Mouse (Mus musculus): Measurements from ENCODE around the gene Fxyd5. TPM values are rescaled to one million over a fixed set of nuclear protein-coding genes. Genes with fewer than 3 reads are reported as not detected.
A peak's percentile ranks its signal among the peaks of the same experiment; 100 is the strongest.

Fxyd5 gene
- polyA plus RNA-seq, 1 experiment from 2014 or later, result 37.3 TPM

DNA sequence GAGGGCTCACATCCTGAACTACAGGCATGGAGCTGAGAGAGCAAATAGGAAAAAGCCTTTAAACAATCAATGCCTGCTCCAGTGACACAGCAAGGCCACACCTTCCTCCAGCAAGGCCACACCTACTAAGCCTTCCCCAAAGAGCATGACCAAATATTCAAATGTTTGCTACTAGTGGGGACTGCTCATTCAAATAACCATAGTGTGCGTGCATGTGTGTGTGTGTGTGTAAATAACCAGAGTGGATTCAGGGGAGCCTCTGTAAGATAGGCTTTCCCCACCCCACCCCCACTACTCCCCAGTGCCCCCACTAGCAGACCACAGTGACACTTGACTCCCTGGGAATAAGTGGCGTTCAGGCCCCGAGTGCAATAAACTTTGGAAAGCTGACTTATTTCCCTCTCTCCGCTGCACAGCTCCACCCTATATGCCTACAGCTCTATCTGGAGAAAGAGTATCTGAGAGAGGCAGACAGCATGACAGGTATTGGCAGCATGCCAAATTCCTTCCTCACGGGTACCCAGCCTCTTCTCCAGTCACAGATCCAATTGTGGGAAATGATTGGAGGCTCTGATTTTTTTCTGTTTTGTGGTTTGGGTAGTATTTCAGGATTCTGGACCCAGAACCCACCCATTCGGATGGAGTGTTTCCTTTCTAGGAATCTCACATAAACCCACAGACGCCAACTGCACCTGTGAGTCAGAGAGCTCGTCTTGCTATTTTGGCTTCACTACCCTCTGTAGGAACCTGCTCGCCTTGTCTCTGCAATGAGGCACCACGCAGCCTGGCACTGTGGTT is 25.0 kb downstream of the Fxyd5 start:
- Histone ChIP-seq H3K4me1 (replicated peaks) (peaks cover 19% of the 10 kb centered on the region), H3K36me3 (no peaks in the 10 kb centered on the region), H3K4me3 (no peak overlapping the region), H3K9me3 (replicated peaks) (no peaks in the 10 kb centered on the region), H3K27ac (ENCODE audit: poor library complexity, severe bottlenecking) (peak overlapping the region; percentile 82), H3K9ac (no peak overlapping the region), H3K27me3 (replicated peaks) (no peaks in the 10 kb centered on the region), H3K4me2 (peak overlapping the region; percentile 42)
- ATAC-seq (ENCODE audit: insufficient number of reproducible peaks, low FRiP score), result peak; percentile 38; the same call in 1 of the 2 replicates
- WGBS, result 38% methylated on average over 10 of the region's 10 CpGs

DNA sequence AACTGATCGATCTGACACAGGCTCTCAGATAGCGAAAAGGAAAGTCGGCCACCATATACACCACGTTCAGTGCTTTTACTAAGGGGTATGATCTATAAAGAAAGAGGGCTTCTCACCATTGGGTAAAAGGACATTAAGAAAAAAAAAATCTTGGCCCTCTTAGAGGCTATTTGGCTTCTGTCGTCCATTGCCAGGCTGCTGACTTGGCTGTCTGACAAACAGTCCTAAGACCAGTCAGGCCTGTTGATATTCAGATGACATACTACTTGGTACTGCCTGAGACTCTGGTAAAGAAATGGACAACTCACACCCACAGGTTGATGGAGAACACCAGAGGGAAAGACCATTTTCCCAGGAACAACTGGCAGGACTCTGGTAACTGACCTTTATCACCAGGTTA is 29.3 kb downstream of the Fxyd5 start:
- ATAC-seq (ENCODE audit: insufficient number of reproducible peaks, low FRiP score), result no peak
- no peaks in the 10 kb centered on the region for H3K27me3 ChIP-seq (replicated peaks)
- no peak overlapping the region for H3K27ac ChIP-seq (ENCODE audit: poor library complexity, severe bottlenecking)
- H3K9ac ChIP-seq, result no peak overlapping the region
- WGBS, result 82% methylated on average over 5 of the region's 5 CpGs
- H3K9me3 ChIP-seq (replicated peaks), result no peaks in the 10 kb centered on the region
- no peak overlapping the region for H3K4me2 ChIP-seq
- no peaks in the 10 kb centered on the region for H3K36me3 ChIP-seq
- no peak overlapping the region for H3K4me3 ChIP-seq
- peaks cover 17% of the 10 kb centered on the region for H3K4me1 ChIP-seq (replicated peaks)

DNA sequence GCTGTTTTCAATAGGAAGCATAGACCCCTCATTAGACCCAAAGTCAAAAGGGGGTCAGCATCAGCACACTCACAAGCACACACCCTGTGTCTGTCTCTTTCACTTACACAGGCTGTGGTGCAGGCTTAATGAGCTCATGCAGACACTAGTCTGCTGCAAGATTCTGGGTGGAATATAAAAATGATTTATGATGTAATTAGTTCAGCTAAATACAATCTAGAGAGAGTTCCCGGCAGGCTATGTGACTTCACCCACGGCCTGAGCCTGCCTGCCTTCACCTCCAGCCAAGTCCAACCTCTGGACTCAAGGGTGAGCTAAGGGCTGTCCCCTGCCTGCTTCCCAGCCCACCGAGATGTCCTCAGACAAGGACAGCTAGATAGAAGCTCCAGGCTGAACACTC is 33.4 kb downstream of the Fxyd5 start:
- H3K4me3 ChIP-seq, result no peak overlapping the region
- no peak overlapping the region for H3K4me2 ChIP-seq
- H3K4me1 ChIP-seq (replicated peaks), result no peaks in the 10 kb centered on the region
- 59% methylated on average over 3 of the region's 3 CpGs for WGBS
- no peak overlapping the region for H3K9ac ChIP-seq
- no peaks in the 10 kb centered on the region for H3K9me3 ChIP-seq (replicated peaks)
- no peak for ATAC-seq (ENCODE audit: insufficient number of reproducible peaks, low FRiP score)
- no peaks in the 10 kb centered on the region for H3K27me3 ChIP-seq (replicated peaks)
- no peak overlapping the region for H3K27ac ChIP-seq (ENCODE audit: poor library complexity, severe bottlenecking)
- H3K36me3 ChIP-seq, result no peaks in the 10 kb centered on the region

DNA sequence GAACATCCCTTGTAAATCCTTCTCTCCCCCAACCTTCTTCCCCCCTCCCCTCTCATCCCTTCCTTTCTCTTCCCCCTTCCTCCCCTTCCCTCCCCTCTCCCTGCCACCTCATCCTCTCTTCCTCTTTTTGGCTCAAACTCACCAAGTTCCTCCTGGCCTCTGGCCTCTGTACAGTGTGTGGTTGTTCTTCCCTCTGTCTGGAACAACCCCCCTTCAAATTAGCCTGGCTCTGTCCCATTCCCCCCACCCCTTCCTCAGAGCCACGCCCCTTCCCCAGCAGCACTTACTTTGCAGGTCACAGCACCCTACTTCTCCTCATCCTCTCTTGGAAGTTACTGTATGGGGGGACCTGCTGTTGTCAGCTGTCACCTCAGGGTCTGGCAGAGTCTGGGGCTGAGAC is 34.1 kb downstream of the Fxyd5 start:
- H3K4me1 ChIP-seq (replicated peaks), result no peaks in the 10 kb centered on the region
- H3K27ac ChIP-seq (ENCODE audit: poor library complexity, severe bottlenecking), result no peak overlapping the region
- no peak overlapping the region for H3K9ac ChIP-seq
- H3K4me2 ChIP-seq, result no peak overlapping the region
- no peaks in the 10 kb centered on the region for H3K27me3 ChIP-seq (replicated peaks)
- 57% methylated on average over 1 of the region's 1 CpGs for WGBS
- no peak overlapping the region for H3K4me3 ChIP-seq
- no peak for ATAC-seq (ENCODE audit: insufficient number of reproducible peaks, low FRiP score)
- H3K36me3 ChIP-seq, result no peaks in the 10 kb centered on the region
- H3K9me3 ChIP-seq (replicated peaks), result no peaks in the 10 kb centered on the region

DNA sequence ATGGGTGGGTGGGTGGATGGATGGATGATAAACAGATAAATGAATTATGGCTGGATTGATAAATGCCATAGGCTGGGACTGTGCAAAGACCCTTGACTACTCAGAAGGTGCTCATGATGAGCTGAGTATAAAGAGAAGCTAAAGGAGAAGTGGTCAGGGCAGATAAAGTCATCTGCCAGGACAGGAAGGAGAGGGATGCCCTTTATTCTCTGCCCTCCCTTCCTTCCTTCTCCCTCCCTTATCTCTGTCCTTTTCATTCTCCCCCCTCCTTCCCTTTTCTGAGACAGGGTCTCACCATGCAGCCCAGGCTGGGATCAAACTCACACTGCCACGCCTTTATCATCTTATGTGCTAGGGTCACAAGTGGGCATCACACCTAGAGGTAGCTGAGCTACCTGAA is 34.5 kb downstream of the Fxyd5 start:
- Histone ChIP-seq H3K27me3 (replicated peaks) (no peaks in the 10 kb centered on the region), H3K4me2 (no peak overlapping the region), H3K36me3 (no peaks in the 10 kb centered on the region), H3K9me3 (replicated peaks) (no peaks in the 10 kb centered on the region), H3K4me3 (no peak overlapping the region), H3K4me1 (replicated peaks) (peaks cover under 1% of the 10 kb centered on the region; the same call in 1 of the 2 replicates), H3K9ac (no peak overlapping the region), H3K27ac (ENCODE audit: poor library complexity, severe bottlenecking) (no peak overlapping the region)
- 58% methylated on average over 1 of the region's 1 CpGs for WGBS
- no peak for ATAC-seq (ENCODE audit: insufficient number of reproducible peaks, low FRiP score)

DNA sequence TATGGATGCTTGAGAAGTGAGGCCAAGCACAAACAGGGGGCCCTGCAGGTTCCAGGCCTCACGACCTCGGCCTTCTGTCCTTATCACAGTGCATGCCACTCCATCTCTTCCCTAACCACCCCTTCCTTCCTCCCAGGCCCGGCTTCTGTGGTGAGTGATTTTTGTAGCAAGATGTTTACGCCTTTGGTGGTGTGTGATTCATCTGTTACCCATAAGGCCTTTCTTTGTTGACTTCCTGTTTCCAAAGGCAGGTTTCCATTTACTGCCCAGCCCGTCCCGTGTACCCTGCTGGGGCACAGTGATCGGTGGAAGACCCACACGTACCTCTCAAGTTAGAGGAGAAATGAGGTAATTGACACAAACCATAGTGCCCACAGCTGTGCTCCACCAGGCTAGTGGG is 39.6 kb downstream of the Fxyd5 start:
- Histone ChIP-seq H3K4me3 (no peak overlapping the region), H3K27ac (ENCODE audit: poor library complexity, severe bottlenecking) (no peak overlapping the region), H3K9ac (no peak overlapping the region), H3K9me3 (replicated peaks) (no peaks in the 10 kb centered on the region), H3K27me3 (replicated peaks) (no peaks in the 10 kb centered on the region), H3K36me3 (no peaks in the 10 kb centered on the region), H3K4me1 (replicated peaks) (peaks cover 23% of the 10 kb centered on the region), H3K4me2 (no peak overlapping the region)
- peak; percentile 61 for ATAC-seq (ENCODE audit: insufficient number of reproducible peaks, low FRiP score)
- 42% methylated on average over 8 of the region's 8 CpGs for WGBS

DNA sequence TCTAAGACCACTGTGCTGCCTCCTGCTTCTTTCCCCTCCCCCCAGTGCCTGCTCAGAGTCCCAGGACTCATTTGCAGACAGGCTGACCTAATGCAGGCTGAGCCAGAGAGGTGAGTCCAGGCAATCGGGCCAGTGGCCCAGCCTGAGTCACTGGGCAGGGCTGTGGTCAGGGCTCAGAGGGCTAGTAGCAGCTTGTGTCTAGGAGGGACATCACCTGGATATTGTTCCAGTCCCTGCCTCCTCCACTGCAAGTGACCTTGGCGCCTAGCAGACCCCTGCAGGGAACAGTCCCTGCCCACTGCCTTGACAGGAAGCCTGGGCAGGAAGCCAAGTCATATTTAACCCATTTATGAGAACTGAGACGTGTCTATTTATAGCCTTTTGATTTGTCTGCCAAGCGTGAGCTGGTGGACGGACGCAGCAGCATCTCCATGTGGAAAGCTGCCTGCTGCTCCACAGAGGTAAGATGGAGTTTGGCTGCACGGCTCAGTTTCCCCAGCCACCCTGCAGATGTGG is 41.7 kb downstream of the Fxyd5 start:
- Histone ChIP-seq H3K4me3 (no peak overlapping the region), H3K36me3 (no peaks in the 10 kb centered on the region), H3K4me2 (peak overlapping the region; percentile 32), H3K27me3 (replicated peaks) (no peaks in the 10 kb centered on the region), H3K9me3 (replicated peaks) (peaks cover 15% of the 10 kb centered on the region), H3K27ac (ENCODE audit: poor library complexity, severe bottlenecking) (peak overlapping the region; percentile 75), H3K9ac (peak overlapping the region; percentile 11; the same call in 1 of the 2 replicates), H3K4me1 (replicated peaks) (peaks cover 23% of the 10 kb centered on the region)
- WGBS, result 11% methylated on average over 7 of the region's 7 CpGs
- ATAC-seq (ENCODE audit: insufficient number of reproducible peaks, low FRiP score), result peak; percentile 80

DNA sequence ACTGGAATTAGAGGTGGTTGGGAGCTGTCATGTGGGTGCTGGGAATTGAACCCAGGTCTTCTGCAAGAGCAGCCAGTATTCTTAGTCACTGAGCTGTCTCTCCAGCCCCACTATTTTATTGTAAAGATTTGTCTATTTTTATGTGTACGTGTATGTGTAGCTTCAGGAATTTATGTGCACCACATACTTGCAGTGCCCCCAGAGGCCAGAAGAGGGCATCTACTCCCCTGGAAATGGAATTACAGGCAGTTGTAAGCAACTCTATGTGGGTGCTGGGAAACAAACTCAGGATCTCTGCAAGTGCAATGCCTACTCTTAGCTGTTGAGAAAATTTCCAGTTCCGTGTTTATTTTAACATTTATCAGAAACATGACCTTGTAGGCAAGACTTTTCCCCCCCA is 45.8 kb downstream of the Fxyd5 start:
- 86% methylated on average over 2 of the region's 2 CpGs for WGBS
- no peak for ATAC-seq (ENCODE audit: insufficient number of reproducible peaks, low FRiP score)
- no peak overlapping the region for H3K9ac ChIP-seq
- no peaks in the 10 kb centered on the region for H3K27me3 ChIP-seq (replicated peaks)
- H3K9me3 ChIP-seq (replicated peaks), result peaks cover 16% of the 10 kb centered on the region
- H3K4me3 ChIP-seq, result no peak overlapping the region
- H3K27ac ChIP-seq (ENCODE audit: poor library complexity, severe bottlenecking), result no peak overlapping the region
- no peaks in the 10 kb centered on the region for H3K36me3 ChIP-seq
- peaks cover 18% of the 10 kb centered on the region for H3K4me1 ChIP-seq (replicated peaks)
- H3K4me2 ChIP-seq, result no peak overlapping the region

DNA sequence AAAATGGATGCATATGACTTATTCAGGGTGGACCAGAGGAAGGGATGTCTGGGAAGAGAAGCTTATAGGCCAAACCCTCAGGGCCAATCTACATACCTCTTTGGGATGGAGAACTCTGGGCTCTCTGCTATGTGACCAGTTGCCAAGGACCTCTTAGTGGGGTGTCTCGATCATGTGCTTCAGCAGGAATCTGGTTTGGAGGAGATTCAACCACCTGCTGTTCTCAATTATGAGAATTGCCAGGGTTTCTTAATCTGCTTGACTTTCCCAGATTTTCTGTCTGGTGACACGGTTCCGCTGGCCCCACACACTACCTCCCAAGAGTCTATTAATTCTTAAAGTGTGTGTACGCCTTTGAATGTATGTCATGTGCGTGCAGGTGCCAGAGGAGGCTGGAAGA is 48.3 kb downstream of the Fxyd5 start:
- Histone ChIP-seq H3K4me2 (no peak overlapping the region), H3K36me3 (no peaks in the 10 kb centered on the region), H3K9me3 (replicated peaks) (peaks cover 16% of the 10 kb centered on the region), H3K4me1 (replicated peaks) (peaks cover 4% of the 10 kb centered on the region; the same call in 1 of the 2 replicates), H3K9ac (no peak overlapping the region), H3K4me3 (no peak overlapping the region), H3K27ac (ENCODE audit: poor library complexity, severe bottlenecking) (no peak overlapping the region), H3K27me3 (replicated peaks) (no peaks in the 10 kb centered on the region)
- WGBS, result 79% methylated on average over 5 of the region's 5 CpGs
- no peak for ATAC-seq (ENCODE audit: insufficient number of reproducible peaks, low FRiP score)

DNA sequence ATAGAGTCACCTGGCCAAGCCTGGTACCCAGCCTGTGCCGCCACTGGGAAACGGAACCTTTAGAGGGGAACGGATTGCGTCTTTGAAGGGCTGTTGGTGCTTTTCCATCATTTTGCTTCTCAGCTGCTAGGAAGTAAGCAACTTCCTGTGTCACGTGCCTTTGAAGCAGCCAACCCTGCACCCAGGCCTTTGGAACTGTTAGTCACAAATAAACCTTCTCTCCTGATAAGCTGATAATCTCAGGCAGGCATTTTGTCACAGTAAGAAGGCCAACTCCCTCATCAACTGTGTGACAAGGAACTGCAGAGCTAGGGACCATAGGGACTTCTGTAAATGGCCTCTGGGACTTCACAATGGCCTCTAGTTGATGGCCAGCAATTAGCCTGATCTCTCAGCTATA is 50.1 kb downstream of the Fxyd5 start:
- Histone ChIP-seq H3K4me2 (no peak overlapping the region), H3K27me3 (replicated peaks) (no peaks in the 10 kb centered on the region), H3K36me3 (no peaks in the 10 kb centered on the region), H3K4me1 (replicated peaks) (peaks cover 4% of the 10 kb centered on the region; the same call in 1 of the 2 replicates), H3K9me3 (replicated peaks) (peaks cover 16% of the 10 kb centered on the region), H3K9ac (no peak overlapping the region), H3K27ac (ENCODE audit: poor library complexity, severe bottlenecking) (no peak overlapping the region), H3K4me3 (no peak overlapping the region)
- WGBS, result 57% methylated on average over 5 of the region's 5 CpGs
- no peak for ATAC-seq (ENCODE audit: insufficient number of reproducible peaks, low FRiP score)

DNA sequence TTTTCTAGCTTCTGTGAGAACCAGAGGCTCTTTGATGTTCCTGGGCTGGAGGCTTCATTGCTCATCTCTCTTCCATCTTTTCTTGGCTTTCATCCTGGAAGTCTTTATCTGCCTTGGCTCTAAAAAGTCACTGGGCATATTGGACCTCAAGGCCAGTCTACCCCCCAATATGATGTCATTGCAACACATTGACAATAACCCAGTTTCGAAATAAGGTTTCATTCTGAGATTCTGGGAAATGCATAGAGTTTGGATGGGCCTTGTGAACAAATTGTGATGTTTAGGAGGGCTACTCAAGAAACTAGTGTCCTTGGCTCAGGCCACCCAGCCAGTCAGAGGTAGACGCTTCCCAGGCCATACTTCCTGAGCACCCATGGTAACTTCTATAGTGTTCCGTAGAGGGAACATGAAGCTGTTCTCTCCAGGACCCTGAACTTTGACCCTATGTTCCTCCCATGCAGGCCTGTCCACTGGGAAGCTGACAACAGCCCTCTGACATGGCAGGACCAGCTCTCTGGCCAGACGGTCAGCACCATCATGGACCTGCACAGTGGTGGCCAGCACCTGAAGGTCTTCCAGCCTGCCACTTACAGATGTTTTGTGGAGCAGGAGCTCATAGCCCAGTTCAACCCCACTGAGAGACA is 53.6 kb downstream of the Fxyd5 start:
- no peaks in the 10 kb centered on the region; the same call in 1 of the 2 replicates for H3K9me3 ChIP-seq (replicated peaks)
- no peak for ATAC-seq (ENCODE audit: insufficient number of reproducible peaks, low FRiP score)
- WGBS, result 75% methylated on average over 4 of the region's 4 CpGs

More for the DNA sequence above, 53.6 kb downstream of the Fxyd5 start:
- no peak overlapping the region for H3K4me2 ChIP-seq
- H3K9ac ChIP-seq, result no peak overlapping the region
- no peaks in the 10 kb centered on the region for H3K27me3 ChIP-seq (replicated peaks)
- H3K4me1 ChIP-seq (replicated peaks), result peaks cover 4% of the 10 kb centered on the region; the same call in 1 of the 2 replicates
- H3K36me3 ChIP-seq, result no peaks in the 10 kb centered on the region
- no peak overlapping the region for H3K27ac ChIP-seq (ENCODE audit: poor library complexity, severe bottlenecking)
- no peak overlapping the region for H3K4me3 ChIP-seq

Data from heart, embryonic 12.5 days (tissue).